Mouse (Mus musculus): ENCODE results near the gene Gm10147. TPM values are rescaled to one million over a fixed set of nuclear protein-coding genes. Genes with fewer than 3 reads are reported as not detected.
"Not testable (repeated sequence)": the region's sequence is repeated elsewhere in the genome, so short reads cannot be mapped to it uniquely, and the experiment has no call there.

Gene Gm10147
- not detected in 2 replicates for polyA plus RNA-seq (2015; fragmentation: Nextera tagmentation; extraction: Ambion mirVana)

DNA sequence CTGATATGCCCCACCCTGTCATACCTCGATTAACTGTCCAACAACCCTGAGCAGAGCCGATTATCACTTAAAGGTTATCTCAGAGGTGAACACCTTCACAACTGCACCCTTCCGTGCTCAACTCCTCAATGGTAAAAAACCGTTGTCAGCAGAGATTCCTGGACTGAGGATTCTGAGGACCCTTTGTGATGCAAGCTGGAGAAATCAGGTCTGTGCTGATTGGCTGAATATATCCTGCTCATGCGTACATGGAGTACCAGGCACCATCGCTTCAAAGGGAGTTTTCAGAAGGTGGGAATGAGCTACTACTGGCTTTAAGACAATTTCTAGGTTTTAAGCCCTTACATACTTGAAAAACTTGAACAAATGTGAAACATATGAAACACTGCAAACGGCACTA is at the start of gene Gm10147:
TSS of gene Gm10147 (minus strand) at position 101 of the 400 bp plus-strand sequence.
- H3K36me3 ChIP-seq (ENCODE audit: control insufficient read depth, insufficient read depth, low read length); H3K27me3 ChIP-seq (ENCODE audit: control insufficient read depth, insufficient read depth, low read depth, low read length); H3K9ac ChIP-seq (ENCODE audit: low read depth, low read length); H3K4me2 ChIP-seq (ENCODE audit: low read length); H3K9me3 ChIP-seq (replicated peaks; ENCODE audit: control insufficient read depth, low read length, poor library complexity, severe bottlenecking); H3K27ac ChIP-seq (ENCODE audit: low read length); ATAC-seq; H3K4me1 ChIP-seq (ENCODE audit: control insufficient read depth, insufficient read depth, low read length); H3K4me3 ChIP-seq (ENCODE audit: low read depth, low read length): not testable (repeated sequence)
- WGBS, result no CpG with 5 or more reads among the region's 7 CpGs

Small RNA genes lying within 50 kb of the gene (microRNA-seq; reads per million reads assigned to microRNA genes)
- gene Gm44499, result not detected
